Mouse (Mus musculus) large intestine, adult 2 months (tissue): ENCODE measurements around the gene Hcrt. TPM values are rescaled to one million over a fixed set of nuclear protein-coding genes. Genes with fewer than 3 reads are reported as not detected.
"Not testable (repeated sequence)": the region's sequence is repeated elsewhere in the genome, so short reads cannot be mapped to it uniquely, and the experiment has no call there.

Source experiments
- DNase-seq: peaks from one replicate; pipeline ENCODE4 v3.0.0-alpha.2; 2012; ENCODE audit warnings: low read depth, low spot score
- WGBS: fragments of 180-500 bp; shearing (Covaris S2); methylation state at CpG from one replicate; pipeline ENCODE4 v1.1.7; 2018; 5-methylcytosine and 5-hydroxymethylcytosine counted together
- polyA plus RNA-seq: library from polyadenylated mRNA; depleted of rRNA; stranded (reverse); fragments of >200 nt; gene quantifications from 2 replicates; pipeline ENCODE4 v1.2.3, GENCODE M21; 2012; rRNA removed

The Hcrt gene
- not detected in 2 replicates for polyA plus RNA-seq

DNA sequence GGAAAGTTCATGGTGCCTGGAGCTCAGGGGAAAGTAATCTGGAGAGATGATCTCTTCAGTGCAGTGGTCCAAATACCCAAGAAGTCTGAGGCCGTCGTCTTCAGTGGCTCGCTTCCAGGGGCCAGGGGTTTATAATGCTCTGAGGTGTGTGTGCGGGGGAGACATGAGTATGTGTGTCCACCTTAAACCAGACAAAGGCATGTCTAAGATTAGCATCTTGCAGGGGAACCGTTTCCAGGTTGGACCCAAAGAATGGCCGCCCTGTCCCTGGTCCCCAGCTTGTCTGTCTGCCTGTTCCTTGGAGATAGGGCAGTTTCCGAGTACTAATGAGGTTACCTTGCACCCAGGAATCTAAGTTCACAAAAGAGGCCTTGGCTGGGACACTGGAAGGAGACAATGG lies at the start of gene Hcrt:
TSS of gene Hcrt (minus strand) at position 101 of the 400 bp plus-strand sequence.
- DNase-seq, result no peak
- WGBS, result 90% methylated on average over 7 of the region's 7 CpGs

DNA sequence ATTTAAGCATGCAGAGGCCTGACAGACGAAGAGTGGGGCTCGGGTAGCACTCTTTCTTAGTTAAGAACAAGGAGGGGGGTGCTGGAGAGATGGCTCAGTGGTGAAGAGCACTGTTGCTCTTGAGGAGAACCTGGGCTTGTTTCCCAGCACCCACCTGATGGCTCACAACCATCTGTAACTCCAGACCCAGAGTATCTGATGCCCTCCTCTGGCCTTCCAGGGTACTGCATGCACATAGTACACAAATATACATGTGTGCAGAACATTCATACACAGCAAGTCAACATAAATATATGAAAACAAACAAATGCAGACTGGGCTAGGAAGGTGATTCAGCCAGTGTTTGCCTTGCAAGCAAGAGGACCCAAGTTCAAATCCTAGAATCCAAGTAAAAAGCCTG lies 48.4 kb upstream of the Hcrt start:
- DNase-seq, result no peak
- WGBS, result 100% methylated on average over 2 of the region's 2 CpGs

- 76% methylated on average over 9 of the region's 9 CpGs for WGBS
- DNase-seq, result no peak
Measured at GRCm38 (mm10) chr11:100810516-100810915, 47.8 kb upstream of the Hcrt start.

DNA sequence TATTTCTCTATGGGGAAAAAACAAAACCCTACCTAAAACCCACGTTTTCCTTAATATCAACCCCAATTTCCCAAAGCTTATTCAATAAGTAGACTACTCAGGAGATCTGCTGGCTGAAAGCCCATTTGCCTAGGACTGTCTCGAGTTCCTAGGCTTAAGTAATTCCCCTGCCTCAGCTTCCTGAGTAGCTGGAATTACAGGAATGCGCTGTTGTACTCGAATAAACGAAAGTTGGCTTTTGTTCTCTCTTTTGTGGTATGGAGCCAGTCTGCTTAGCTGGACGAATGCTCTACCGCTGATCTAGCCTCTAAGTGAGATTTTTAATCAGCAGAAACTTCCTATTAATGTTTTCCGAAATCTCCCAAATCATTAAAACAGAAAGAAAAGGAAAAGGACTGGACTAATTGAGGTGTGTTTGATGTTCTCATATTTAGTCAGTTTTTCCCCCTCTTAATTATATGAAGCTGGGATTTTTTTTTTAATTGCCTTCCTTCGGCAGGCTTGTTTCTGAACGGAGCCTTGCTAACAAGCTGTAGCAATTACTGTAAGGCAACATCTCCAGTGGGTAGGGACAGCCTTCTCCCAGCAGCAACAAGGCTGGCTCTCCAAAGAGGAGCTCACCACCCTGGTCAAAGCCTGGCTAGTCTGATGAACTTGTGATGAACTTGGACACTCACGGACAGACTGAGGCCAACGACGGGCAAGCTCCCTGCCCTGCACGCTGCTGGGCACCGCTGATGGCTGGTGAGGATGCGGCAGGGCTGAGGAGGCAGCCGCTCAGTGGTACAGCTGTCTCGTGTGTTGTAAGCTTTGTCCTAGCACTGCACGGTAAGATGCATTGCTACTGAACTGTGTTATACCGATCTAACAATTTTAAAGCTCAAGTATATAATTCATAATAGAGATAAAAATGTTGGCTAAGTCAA lies 43.9 kb upstream of the Hcrt start:
- DNase-seq, result no peak
- WGBS, result 80% methylated on average over 20 of the region's 20 CpGs

DNA sequence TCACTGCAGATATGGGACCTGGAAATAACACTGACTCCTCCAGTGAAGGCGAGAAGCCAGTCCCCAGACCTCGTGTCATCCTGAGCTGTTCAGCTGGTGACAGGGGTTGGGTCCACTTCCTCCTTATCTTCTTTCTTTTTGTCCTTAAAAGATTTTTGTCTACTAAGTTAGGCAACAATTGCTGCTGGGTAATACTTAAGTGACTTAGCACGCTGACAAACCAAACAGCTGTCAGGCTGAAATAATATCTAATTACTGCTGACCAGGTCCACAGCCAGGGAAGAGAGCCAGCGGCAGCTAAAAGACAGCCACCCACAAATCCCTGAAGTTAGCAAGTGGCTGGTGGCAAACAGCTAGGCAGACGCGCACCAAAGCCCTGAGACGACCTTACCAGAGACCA lies 42.8 kb upstream of the Hcrt start:
- 82% methylated on average over 7 of the region's 7 CpGs for WGBS
- DNase-seq, result no peak

DNA sequence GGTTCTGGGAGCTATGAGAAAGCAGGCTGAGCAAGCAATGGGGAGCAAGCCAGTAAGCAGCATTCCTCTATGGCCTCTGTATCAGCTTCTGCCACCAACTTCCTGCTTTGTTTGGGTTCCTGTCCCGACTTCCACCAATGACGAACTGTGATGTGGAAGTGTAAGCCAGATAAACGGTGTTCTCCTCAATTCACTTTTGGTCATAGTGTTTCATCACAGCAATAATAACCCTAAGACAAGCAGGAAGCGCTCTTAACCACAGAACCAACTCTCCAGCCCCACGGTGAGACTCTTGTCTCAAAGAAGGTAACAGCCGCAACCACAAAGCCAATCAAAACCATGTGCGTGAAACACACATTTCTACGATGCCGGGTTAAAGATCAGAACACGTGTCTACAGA lies 41.7 kb upstream of the Hcrt start:
- WGBS, result 92% methylated on average over 10 of the region's 10 CpGs
- no peak for DNase-seq

GRCm38 (mm10) chr11:100799426-100799825 lies 36.7 kb upstream of the Hcrt start:
- 67% methylated on average over 5 of the region's 5 CpGs for WGBS
- no peak for DNase-seq

- no peak for DNase-seq
- 76% methylated on average over 8 of the region's 8 CpGs for WGBS
Measured at GRCm38 (mm10) chr11:100796585-100796984, 33.9 kb upstream of the Hcrt start.

DNA sequence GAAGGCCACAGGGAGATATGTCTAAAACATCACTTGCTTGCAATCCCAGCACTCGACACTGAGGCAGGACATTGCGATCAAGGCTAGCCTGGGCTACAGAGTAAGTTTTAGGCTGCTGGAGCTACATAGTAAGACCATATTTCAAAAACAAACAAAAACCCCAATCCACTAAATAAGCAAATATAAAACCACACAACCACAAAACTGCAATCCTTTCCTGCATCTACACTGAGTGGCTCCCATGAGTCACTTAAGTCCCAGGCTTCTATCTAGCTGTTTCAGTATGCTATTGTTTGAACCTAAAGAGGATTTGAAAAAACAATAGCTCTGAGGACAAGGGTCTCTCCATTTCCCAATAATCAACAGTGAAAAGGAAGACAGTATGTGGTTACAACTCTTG lies 32.7 kb upstream of the Hcrt start:
- WGBS, result 94% methylated on average over 2 of the region's 2 CpGs

GRCm38 (mm10) chr11:100791457-100792049 lies 28.8 kb upstream of the Hcrt start:
- WGBS, result 85% methylated on average over 2 of the region's 2 CpGs
- DNase-seq, result no peak

More for the DNA sequence above, 32.7 kb upstream of the Hcrt start:
- DNase-seq, result no peak

GRCm38 (mm10) chr11:100790644-100791043 lies 27.9 kb upstream of the Hcrt start:
- WGBS, result 84% methylated on average over 9 of the region's 9 CpGs
- not testable (repeated sequence) for DNase-seq

DNA sequence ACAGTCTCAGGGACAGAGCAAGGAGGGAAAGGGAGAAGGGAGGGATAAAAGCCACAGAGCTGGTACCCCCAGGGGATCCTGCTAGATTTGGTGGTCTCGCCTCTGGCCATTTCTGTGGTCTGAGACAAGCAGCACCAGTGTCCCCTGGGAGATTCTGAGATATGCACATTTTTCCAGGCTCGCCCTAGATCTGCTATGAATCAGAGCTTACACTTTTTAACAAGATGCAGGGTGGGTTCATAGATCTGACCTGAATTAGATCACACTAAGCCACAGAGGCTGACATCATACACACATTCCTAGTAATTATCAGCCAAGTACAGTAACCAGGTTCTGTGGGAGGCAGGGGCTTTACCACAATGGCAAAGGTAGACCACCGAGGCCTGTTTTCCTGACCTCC lies 27.0 kb upstream of the Hcrt start:
- DNase-seq, result no peak
- WGBS, result 93% methylated on average over 3 of the region's 3 CpGs

- DNase-seq, result no peak
- WGBS, result 93% methylated on average over 2 of the region's 2 CpGs
Measured at GRCm38 (mm10) chr11:100785774-100786173, 23.0 kb upstream of the Hcrt start.

GRCm38 (mm10) chr11:100784286-100784685 lies 21.6 kb upstream of the Hcrt start:
- WGBS, result 86% methylated on average over 8 of the region's 8 CpGs
- no peak for DNase-seq

GRCm38 (mm10) chr11:100782568-100782967 lies 19.8 kb upstream of the Hcrt start:
- DNase-seq, result no peak
- 88% methylated on average over 13 of the region's 13 CpGs for WGBS

DNA sequence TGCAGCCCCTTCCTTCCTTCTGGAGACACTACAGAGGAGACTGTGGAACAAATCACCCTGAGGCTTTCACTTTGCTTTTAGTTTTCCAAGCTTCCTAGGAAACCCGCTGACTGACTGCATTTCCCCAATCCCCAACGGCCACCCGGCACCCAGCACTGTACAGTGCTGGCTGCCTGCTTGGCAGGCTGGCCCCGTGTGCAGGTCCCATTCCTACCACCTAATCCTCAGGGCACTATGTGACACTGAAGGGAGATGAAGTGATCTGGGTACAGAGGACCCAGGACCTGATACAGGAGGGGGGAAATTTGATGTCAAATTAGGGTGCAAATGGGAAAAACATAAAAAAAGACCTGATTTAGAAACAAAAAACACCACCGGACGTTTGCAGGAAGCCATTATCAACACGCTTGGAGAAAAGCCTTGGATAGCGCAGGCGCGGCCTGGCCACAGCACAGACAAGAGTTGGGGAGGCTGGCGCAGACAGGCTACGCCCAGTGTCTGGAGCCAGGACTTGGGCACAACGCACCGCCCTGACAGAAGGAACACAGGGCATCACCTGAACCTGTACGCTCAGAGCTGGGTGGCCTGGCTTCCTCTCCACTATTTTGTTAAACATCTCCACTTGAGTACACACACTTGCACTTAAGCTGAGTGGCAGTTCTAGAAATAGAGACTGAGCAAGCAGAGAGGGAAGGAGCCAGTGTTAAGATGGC lies 19.2 kb upstream of the Hcrt start:
- WGBS, result 89% methylated on average over 15 of the region's 15 CpGs
- no peak for DNase-seq

DNA sequence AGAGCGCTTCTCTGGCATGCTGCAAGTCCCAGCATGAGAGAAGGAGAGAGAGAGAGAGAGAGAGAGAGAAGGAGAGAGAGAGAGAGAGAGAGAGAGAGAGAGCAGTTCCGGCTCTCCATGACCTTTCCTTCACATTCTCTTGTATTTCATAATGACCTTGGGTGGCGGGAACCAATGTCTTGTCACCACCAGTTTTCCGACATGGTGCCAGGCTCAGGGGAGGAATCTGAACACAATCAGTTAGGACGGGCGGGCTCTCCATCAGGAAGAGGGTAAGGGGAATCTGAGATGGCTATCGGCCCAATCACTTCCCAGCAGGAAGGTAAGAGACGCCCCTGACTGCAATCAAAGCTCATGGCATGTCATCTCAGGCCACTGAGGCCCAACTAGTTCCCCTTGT lies 17.5 kb upstream of the Hcrt start:
- 85% methylated on average over 8 of the region's 8 CpGs for WGBS
- no peak for DNase-seq

DNA sequence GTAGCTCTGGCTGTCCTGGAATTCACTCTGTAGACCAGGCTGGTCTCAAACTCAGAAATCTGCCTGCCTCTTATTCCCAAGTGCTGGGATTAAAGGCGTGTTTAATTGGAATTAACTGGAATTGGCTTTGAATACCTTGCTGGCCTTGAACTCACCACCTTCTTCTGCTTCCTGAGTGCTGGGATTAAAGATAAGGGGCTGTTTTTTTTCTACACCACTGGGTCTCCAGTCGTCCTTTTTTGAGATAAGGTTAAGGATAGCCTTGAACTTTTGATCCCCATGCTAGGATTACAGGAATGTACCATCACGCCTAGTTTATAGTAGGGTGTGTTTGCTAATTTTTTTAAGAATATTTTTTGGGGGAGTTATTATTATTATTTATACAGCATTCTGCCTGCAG lies 15.3 kb upstream of the Hcrt start:
- DNase-seq, result no peak
- 62% methylated on average over 3 of the region's 3 CpGs for WGBS

DNA sequence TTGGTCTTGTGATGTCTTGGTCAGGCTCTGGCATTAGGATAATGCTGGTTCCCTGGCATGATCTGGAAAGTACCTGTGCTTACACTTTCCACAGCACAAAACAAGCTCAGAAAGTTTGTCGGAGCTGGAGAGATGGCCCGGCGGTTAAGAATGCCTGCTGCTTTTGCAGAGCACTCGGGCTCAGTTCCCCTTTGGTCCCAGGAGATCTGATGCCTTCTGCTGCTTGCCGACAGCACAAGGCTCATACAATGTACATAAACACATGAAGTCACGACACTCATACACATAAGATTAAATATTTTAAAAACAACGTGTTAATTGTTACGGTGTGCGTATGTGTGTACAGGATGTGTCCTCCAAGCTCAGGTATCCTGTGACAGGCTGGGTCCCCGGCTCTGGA lies 13.2 kb upstream of the Hcrt start:
- 81% methylated on average over 10 of the region's 10 CpGs for WGBS
- DNase-seq, result no peak

- 74% methylated on average over 4 of the region's 4 CpGs for WGBS
- DNase-seq, result no peak
Measured at GRCm38 (mm10) chr11:100774261-100774660, 11.5 kb upstream of the Hcrt start.
